ENCODE assay signal across 9 mouse cellular contexts in genomic region chr19:32181721-32182394, GRCm38 (mm10).
DNase-seq lines count a peak whose midpoint lies in the region; ATAC-seq and TF ChIP-seq lines count a peak whose summit lies in the region.
"Had no signal": no experiment of that assay in that cellular context is flagged by ENCODE, and none has a peak within 500 bp of the region (broad histone marks: within the 10 kb centered on the region; RNA-seq: fewer than 3 reads in every experiment).

No protein-coding gene starts in this region.

- intact Hi-C loops in heart, adult 2 months (cut with DNase I): loop anchor here (1.0 to 5.0 kb wide), 2 partner anchors 122 to 205 kb away; partner anchors contain the start of gene Sgms1

- peak; percentile 81 for TF ChIP-seq EP300 in heart, adult 2 months (IDR thresholded peaks at IDR 0.05; ENCODE audit: insufficient read depth, low read depth, low read length)

- peaks cover 4% of the 10 kb centered on the region for H3K79me2 ChIP-seq in heart, adult 2 months (replicated peaks; ENCODE audit: control insufficient read depth, insufficient read depth, low read length)

- 0 out of 2 replicates have a peak overlapping the region, but pooled peaks have one; percentile 13 for H3K27ac ChIP-seq in midbrain, embryonic 14.5 days (replicated peaks; ENCODE audit: low read depth, low read length)
- H3K27ac ChIP-seq in midbrain, embryonic 13.5 days: no peak overlapping the region
- H3K27ac ChIP-seq in heart, adult 2 months: peak overlapping the region; percentile 98
- peak overlapping the region; percentile 86 for H3K27ac ChIP-seq in small intestine, adult 2 months (ENCODE audit: insufficient read depth, low read depth, low read length)
- H3K27ac ChIP-seq: hindbrain, postnatal 0 days had no signal

- H3K4me3 ChIP-seq in midbrain, embryonic 14.5 days (replicated peaks; ENCODE audit: low read depth, low read length): no peak overlapping the region
- no peak overlapping the region for H3K4me3 ChIP-seq in midbrain, embryonic 13.5 days (replicated peaks)
- no peak overlapping the region for H3K4me3 ChIP-seq in heart, adult 2 months
- no peak overlapping the region for H3K4me3 ChIP-seq in small intestine, adult 2 months (ENCODE audit: low read depth, low read length)

- no peak overlapping the region for H3K9ac ChIP-seq in midbrain, embryonic 14.5 days (replicated peaks; ENCODE audit: low read length)
- H3K9ac ChIP-seq in midbrain, embryonic 13.5 days (replicated peaks): no peak overlapping the region
- H3K9ac ChIP-seq in heart, adult 2 months (ENCODE audit: low read depth, low read length): peak overlapping the region; percentile 38; the same call in 1 of the 2 replicates

- H3K27me3 ChIP-seq in midbrain, embryonic 14.5 days (ENCODE audit: control insufficient read depth, insufficient read depth, low read length): no peaks in the 10 kb centered on the region
- H3K27me3 ChIP-seq in midbrain, embryonic 13.5 days: no peaks in the 10 kb centered on the region
- no peaks in the 10 kb centered on the region for H3K27me3 ChIP-seq in heart, adult 2 months (ENCODE audit: control insufficient read depth, insufficient read depth, low read length)
- no peaks in the 10 kb centered on the region for H3K27me3 ChIP-seq in small intestine, adult 2 months (ENCODE audit: control insufficient read depth, insufficient read depth, low read length)

- TF ChIP-seq CTCF in heart, adult 2 months (IDR thresholded peaks at IDR 0.05): no peak
- no peak for TF ChIP-seq CTCF in small intestine, adult 2 months (IDR thresholded peaks at IDR 0.05; ENCODE audit: extremely low read depth, insufficient read length, insufficient replicate concordance, low read depth, low read length)

- no peaks in the 10 kb centered on the region for H3K9me3 ChIP-seq in midbrain, embryonic 14.5 days (ENCODE audit: control insufficient read depth, low read length)
- no peaks in the 10 kb centered on the region for H3K9me3 ChIP-seq in midbrain, embryonic 13.5 days

- no peak overlapping the region for H3K4me2 ChIP-seq in midbrain, embryonic 14.5 days (ENCODE audit: low read length)
- no peak overlapping the region for H3K4me2 ChIP-seq in midbrain, embryonic 13.5 days (replicated peaks)

- no peaks in the 10 kb centered on the region for H3K4me1 ChIP-seq in midbrain, embryonic 14.5 days (ENCODE audit: control insufficient read depth, insufficient read depth, low read length)
- no peaks in the 10 kb centered on the region for H3K4me1 ChIP-seq in midbrain, embryonic 13.5 days (replicated peaks)
- H3K4me1 ChIP-seq in heart, adult 2 months (ENCODE audit: control insufficient read depth, insufficient read depth, low read length): peaks cover 39% of the 10 kb centered on the region
- peaks cover 30% of the 10 kb centered on the region; the same call in 1 of the 2 replicates for H3K4me1 ChIP-seq in small intestine, adult 2 months (ENCODE audit: control insufficient read depth, insufficient read depth, insufficient read length, low read length)

- DNase-seq in midbrain, embryonic 14.5 days: no peak
- DNase-seq in heart, adult 2 months: no peak
- peak; percentile 58 for DNase-seq in kidney, postnatal 14 days
- DNase-seq in thymus, adult 18-20 months: no peak
- DNase-seq in thymus, postnatal 14 days: no peak
- DNase-seq: thymus, postnatal 4 days had no signal

- H3K36me3 ChIP-seq in midbrain, embryonic 14.5 days (ENCODE audit: control insufficient read depth, insufficient read depth, low read length): no peaks in the 10 kb centered on the region
- no peaks in the 10 kb centered on the region for H3K36me3 ChIP-seq in midbrain, embryonic 13.5 days
- peaks cover 48% of the 10 kb centered on the region for H3K36me3 ChIP-seq in heart, adult 2 months (ENCODE audit: control insufficient read depth, insufficient read depth, low read length)
- no peaks in the 10 kb centered on the region for H3K36me3 ChIP-seq in small intestine, adult 2 months (ENCODE audit: control insufficient read depth, insufficient read depth, low read length)

- TF ChIP-seq POLR2A in heart, adult 2 months (IDR thresholded peaks at IDR 0.05; ENCODE audit: insufficient read depth, low read depth, low read length): peak; percentile 57; the same call in 1 of the 2 replicates
- TF ChIP-seq POLR2A in small intestine, adult 2 months (IDR thresholded peaks at IDR 0.05; ENCODE audit: low read depth, low read length): no peak

- no peak for ATAC-seq in midbrain, embryonic 14.5 days (ENCODE audit: low FRiP score, low TSS enrichment)
- ATAC-seq in midbrain, embryonic 13.5 days: no peak
- ATAC-seq: hindbrain, postnatal 0 days had no signal

- 92% methylated on average over 12 of the region's 12 CpGs for WGBS in midbrain, embryonic 14.5 days
- 91% methylated on average over 12 of the region's 12 CpGs for WGBS in midbrain, embryonic 13.5 days
- WGBS in heart, adult 2 months: 22% methylated on average over 12 of the region's 12 CpGs
- 37% methylated on average over 12 of the region's 12 CpGs for WGBS in small intestine, adult 2 months
